Mouse (Mus musculus): ENCODE measurements at regions not wholly inside any gene's neighbourhood (a gene's known extent, or its start where the extent isn't known, plus 50 kb on each side); places are given as distances from the start of the nearest gene placed in this dataset.
"Not testable (repeated sequence)": the region's sequence is repeated elsewhere in the genome, so short reads cannot be mapped to it uniquely, and the experiment has no call there.

GRCm38 (mm10) chr17:83035574-83035918 lies 179.5 kb upstream of the Pkdcc start:
- H3K4me2 ChIP-seq, result no peak overlapping the region
- no peaks in the 10 kb centered on the region for H3K36me3 ChIP-seq
- H3K9me3 ChIP-seq, result no peaks in the 10 kb centered on the region
- peaks cover 31% of the 10 kb centered on the region for H3K27me3 ChIP-seq
- H3K27ac ChIP-seq, result no peak overlapping the region
- no peak overlapping the region for H3K4me3 ChIP-seq (replicated peaks)
- no peak for ATAC-seq (ENCODE audit: insufficient number of reproducible peaks, insufficient read depth, low FRiP score, low TSS enrichment, low read depth)
- WGBS, result 67% methylated on average over 5 of the region's 5 CpGs
- no peak overlapping the region for H3K9ac ChIP-seq (replicated peaks)
- H3K4me1 ChIP-seq (replicated peaks), result no peaks in the 10 kb centered on the region

DNA sequence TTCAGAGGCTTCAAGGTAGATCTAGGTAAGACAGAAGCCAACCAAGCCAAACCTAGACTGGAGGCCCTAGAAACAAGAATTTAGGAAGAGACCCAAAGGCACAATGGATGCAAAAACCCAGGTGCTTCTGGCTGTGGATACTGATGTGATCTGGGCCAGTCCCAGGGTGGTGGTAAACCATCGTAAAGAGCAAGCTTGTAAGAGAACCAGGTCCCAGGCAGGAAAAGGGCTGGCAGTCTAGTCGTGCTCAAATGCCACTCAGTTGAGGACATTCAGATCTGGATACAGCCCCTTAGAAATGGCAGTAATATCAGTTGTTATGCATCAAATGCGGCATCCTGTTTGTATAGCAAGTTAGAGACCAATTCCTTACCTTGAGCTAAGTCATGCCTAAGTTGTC lies 175.5 kb upstream of the Pkdcc start:
- ATAC-seq (ENCODE audit: insufficient number of reproducible peaks, insufficient read depth, low FRiP score, low TSS enrichment, low read depth), result no peak
- 85% methylated on average over 3 of the region's 3 CpGs for WGBS
- no peaks in the 10 kb centered on the region for H3K36me3 ChIP-seq

DNA sequence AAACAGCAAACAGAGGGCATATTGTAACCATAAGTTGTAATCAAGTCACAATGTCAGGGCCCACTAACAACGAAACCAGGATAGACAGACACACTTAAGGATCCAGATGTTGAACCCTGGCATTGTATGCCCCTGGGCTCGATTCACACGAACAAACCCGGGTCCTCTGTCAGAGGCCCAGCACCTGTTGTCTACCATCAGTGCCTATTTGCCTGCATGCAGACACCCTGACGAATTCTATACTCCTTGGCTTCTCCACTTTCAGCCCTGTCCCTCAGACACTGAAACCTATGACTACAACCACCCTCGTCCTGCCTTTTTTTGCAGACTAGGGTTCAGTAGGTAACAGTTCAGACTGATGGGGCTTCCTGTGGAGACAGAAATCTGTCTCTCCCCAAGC lies 170.6 kb upstream of the Pkdcc start:
- Histone ChIP-seq H3K4me3 (replicated peaks) (no peak overlapping the region), H3K9me3 (no peaks in the 10 kb centered on the region), H3K9ac (replicated peaks) (no peak overlapping the region), H3K4me1 (replicated peaks) (peaks cover 4% of the 10 kb centered on the region; the same call in 1 of the 2 replicates), H3K27me3 (peaks cover 92% of the 10 kb centered on the region), H3K36me3 (no peaks in the 10 kb centered on the region), H3K27ac (no peak overlapping the region), H3K4me2 (no peak overlapping the region)
- 56% methylated on average over 6 of the region's 6 CpGs for WGBS
- no peak for ATAC-seq (ENCODE audit: insufficient number of reproducible peaks, insufficient read depth, low FRiP score, low TSS enrichment, low read depth)

More for the DNA sequence above, 175.5 kb upstream of the Pkdcc start:
- H3K9ac ChIP-seq (replicated peaks), result no peak overlapping the region
- no peak overlapping the region for H3K4me2 ChIP-seq
- peaks cover 63% of the 10 kb centered on the region for H3K27me3 ChIP-seq
- no peak overlapping the region for H3K27ac ChIP-seq
- peaks cover 4% of the 10 kb centered on the region; the same call in 1 of the 2 replicates for H3K4me1 ChIP-seq (replicated peaks)
- no peak overlapping the region for H3K4me3 ChIP-seq (replicated peaks)
- no peaks in the 10 kb centered on the region for H3K9me3 ChIP-seq

GRCm38 (mm10) chr17:83049972-83050535 lies 165.0 kb upstream of the Pkdcc start:
- 90% methylated on average over 13 of the region's 13 CpGs for WGBS
- no peak overlapping the region for H3K4me2 ChIP-seq
- 0 out of 2 replicates have a peak, but pooled peaks cover 6% of the 10 kb centered on the region for H3K4me1 ChIP-seq (replicated peaks)
- H3K4me3 ChIP-seq (replicated peaks), result no peak overlapping the region
- H3K27ac ChIP-seq, result no peak overlapping the region
- H3K9me3 ChIP-seq, result peaks cover 6% of the 10 kb centered on the region; the same call in 1 of the 2 replicates
- no peaks in the 10 kb centered on the region for H3K36me3 ChIP-seq
- H3K9ac ChIP-seq (replicated peaks), result no peak overlapping the region
- H3K27me3 ChIP-seq, result peaks cover 90% of the 10 kb centered on the region
- ATAC-seq (ENCODE audit: insufficient number of reproducible peaks, insufficient read depth, low FRiP score, low TSS enrichment, low read depth), result no peak

DNA sequence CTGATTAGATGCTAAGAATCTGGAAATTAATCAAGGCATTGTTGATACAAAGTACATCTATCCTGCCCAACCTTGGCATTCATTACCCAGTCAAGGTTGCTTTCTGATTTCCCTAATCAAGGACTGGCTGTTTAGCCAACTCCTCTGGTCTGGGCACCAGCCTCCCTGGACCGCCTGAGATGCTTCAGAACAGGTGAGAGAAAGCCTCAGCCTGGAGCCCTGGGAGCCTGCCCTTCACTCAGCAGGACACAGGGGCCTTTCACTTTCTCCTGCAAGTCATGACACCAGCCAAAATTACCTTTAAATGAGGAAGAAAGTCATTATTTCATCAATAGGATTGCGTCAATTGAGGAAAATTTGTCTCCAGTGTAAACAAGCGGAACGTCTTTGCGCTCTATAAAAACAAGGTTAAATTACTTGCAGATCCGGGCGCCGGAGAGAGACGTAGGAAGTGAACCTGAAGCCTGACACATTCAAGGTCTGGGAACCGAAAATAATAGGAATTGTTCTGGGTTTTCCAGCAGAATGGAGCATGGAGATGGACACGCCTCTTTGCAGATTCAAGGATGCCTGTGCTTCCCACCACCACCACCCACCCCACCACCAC lies 164.4 kb upstream of the Pkdcc start:
- H3K27ac ChIP-seq, result no peak overlapping the region
- peaks cover 6% of the 10 kb centered on the region; the same call in 1 of the 2 replicates for H3K9me3 ChIP-seq
- no peak for ATAC-seq (ENCODE audit: insufficient number of reproducible peaks, insufficient read depth, low FRiP score, low TSS enrichment, low read depth)
- 0 out of 2 replicates have a peak, but pooled peaks cover 6% of the 10 kb centered on the region for H3K4me1 ChIP-seq (replicated peaks)
- H3K4me2 ChIP-seq, result no peak overlapping the region
- no peak overlapping the region for H3K4me3 ChIP-seq (replicated peaks)
- 40% methylated on average over 11 of the region's 11 CpGs for WGBS
- no peak overlapping the region for H3K9ac ChIP-seq (replicated peaks)
- H3K27me3 ChIP-seq, result peaks cover 88% of the 10 kb centered on the region
- no peaks in the 10 kb centered on the region for H3K36me3 ChIP-seq

GRCm38 (mm10) chr17:83052613-83053140 lies 162.4 kb upstream of the Pkdcc start:
- H3K36me3 ChIP-seq, result no peaks in the 10 kb centered on the region
- H3K27me3 ChIP-seq, result peaks cover 85% of the 10 kb centered on the region
- H3K27ac ChIP-seq, result no peak overlapping the region
- no peak overlapping the region for H3K4me3 ChIP-seq (replicated peaks)
- WGBS, result 59% methylated on average over 6 of the region's 6 CpGs
- no peak overlapping the region for H3K4me2 ChIP-seq
- peaks cover 6% of the 10 kb centered on the region; the same call in 1 of the 2 replicates for H3K9me3 ChIP-seq
- H3K9ac ChIP-seq (replicated peaks), result no peak overlapping the region
- ATAC-seq (ENCODE audit: insufficient number of reproducible peaks, insufficient read depth, low FRiP score, low TSS enrichment, low read depth), result no peak
- 0 out of 2 replicates have a peak, but pooled peaks cover 6% of the 10 kb centered on the region for H3K4me1 ChIP-seq (replicated peaks)

GRCm38 (mm10) chr17:83057832-83058231 lies 157.3 kb upstream of the Pkdcc start:
- Histone ChIP-seq H3K4me2 (no peak overlapping the region), H3K36me3 (no peaks in the 10 kb centered on the region), H3K27me3 (peaks cover 67% of the 10 kb centered on the region), H3K27ac (no peak overlapping the region), H3K9ac (replicated peaks) (no peak overlapping the region), H3K4me1 (replicated peaks) (no peaks in the 10 kb centered on the region), H3K9me3 (peaks cover 6% of the 10 kb centered on the region; the same call in 1 of the 2 replicates), H3K4me3 (replicated peaks) (no peak overlapping the region)
- ATAC-seq (ENCODE audit: insufficient number of reproducible peaks, insufficient read depth, low FRiP score, low TSS enrichment, low read depth), result no peak
- WGBS, result 39% methylated on average over 3 of the region's 3 CpGs

GRCm38 (mm10) chr17:83061843-83062242 lies 153.2 kb upstream of the Pkdcc start:
- Histone ChIP-seq H3K27me3 (peaks cover 66% of the 10 kb centered on the region), H3K27ac (no peak overlapping the region), H3K4me2 (no peak overlapping the region), H3K9ac (replicated peaks) (no peak overlapping the region), H3K36me3 (no peaks in the 10 kb centered on the region), H3K9me3 (no peaks in the 10 kb centered on the region), H3K4me1 (replicated peaks) (no peaks in the 10 kb centered on the region), H3K4me3 (replicated peaks) (no peak overlapping the region)
- ATAC-seq (ENCODE audit: insufficient number of reproducible peaks, insufficient read depth, low FRiP score, low TSS enrichment, low read depth), result no peak
- WGBS, result 44% methylated on average over 6 of the region's 6 CpGs

GRCm38 (mm10) chr17:83063848-83064247 lies 151.2 kb upstream of the Pkdcc start:
- H3K4me2 ChIP-seq, result no peak overlapping the region
- H3K4me1 ChIP-seq (replicated peaks), result no peaks in the 10 kb centered on the region
- no peak overlapping the region for H3K9ac ChIP-seq (replicated peaks)
- no peaks in the 10 kb centered on the region for H3K36me3 ChIP-seq
- WGBS, result 22% methylated on average over 4 of the region's 4 CpGs
- peaks cover 67% of the 10 kb centered on the region for H3K27me3 ChIP-seq
- no peak for ATAC-seq (ENCODE audit: insufficient number of reproducible peaks, insufficient read depth, low FRiP score, low TSS enrichment, low read depth)
- no peak overlapping the region for H3K27ac ChIP-seq
- no peak overlapping the region for H3K4me3 ChIP-seq (replicated peaks)
- no peaks in the 10 kb centered on the region for H3K9me3 ChIP-seq

- H3K4me3 ChIP-seq (replicated peaks); H3K4me2 ChIP-seq; H3K36me3 ChIP-seq; H3K27ac ChIP-seq; H3K9me3 ChIP-seq; H3K4me1 ChIP-seq (replicated peaks); ATAC-seq (ENCODE audit: insufficient number of reproducible peaks, insufficient read depth, low FRiP score, low TSS enrichment, low read depth); H3K9ac ChIP-seq (replicated peaks): not testable (repeated sequence)
- WGBS, result 14% methylated on average over 12 of the region's 12 CpGs
- H3K27me3 ChIP-seq, result peaks cover 68% of the 10 kb centered on the region
Measured at GRCm38 (mm10) chr17:83064376-83064775, 150.7 kb upstream of the Pkdcc start.

DNA sequence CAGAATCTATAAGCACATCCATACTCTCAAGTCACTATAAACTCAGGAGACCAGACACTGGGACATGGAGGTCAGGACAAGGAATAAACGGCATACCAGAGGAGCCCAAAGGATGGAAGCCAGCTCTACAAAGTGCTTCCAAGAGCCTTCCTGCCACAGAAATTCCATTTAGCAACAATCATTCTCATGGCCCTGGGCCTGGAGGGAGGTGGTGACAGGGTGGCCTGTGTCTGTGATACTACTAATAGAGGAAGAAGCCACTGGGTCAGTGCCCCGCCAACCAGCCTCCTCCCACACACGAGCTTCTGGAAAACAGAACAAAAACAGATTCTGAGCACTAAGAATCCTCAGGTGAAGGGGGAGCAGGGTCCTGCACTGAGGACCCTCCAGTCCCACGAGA lies 145.8 kb upstream of the Pkdcc start:
- H3K27ac ChIP-seq, result no peak overlapping the region
- no peaks in the 10 kb centered on the region for H3K36me3 ChIP-seq
- H3K9ac ChIP-seq (replicated peaks), result no peak overlapping the region
- H3K4me3 ChIP-seq (replicated peaks), result no peak overlapping the region
- peaks cover 90% of the 10 kb centered on the region for H3K27me3 ChIP-seq
- 77% methylated on average over 4 of the region's 4 CpGs for WGBS
- ATAC-seq (ENCODE audit: insufficient number of reproducible peaks, insufficient read depth, low FRiP score, low TSS enrichment, low read depth), result no peak
- H3K4me2 ChIP-seq, result no peak overlapping the region
- H3K4me1 ChIP-seq (replicated peaks), result no peaks in the 10 kb centered on the region
- H3K9me3 ChIP-seq, result no peaks in the 10 kb centered on the region

DNA sequence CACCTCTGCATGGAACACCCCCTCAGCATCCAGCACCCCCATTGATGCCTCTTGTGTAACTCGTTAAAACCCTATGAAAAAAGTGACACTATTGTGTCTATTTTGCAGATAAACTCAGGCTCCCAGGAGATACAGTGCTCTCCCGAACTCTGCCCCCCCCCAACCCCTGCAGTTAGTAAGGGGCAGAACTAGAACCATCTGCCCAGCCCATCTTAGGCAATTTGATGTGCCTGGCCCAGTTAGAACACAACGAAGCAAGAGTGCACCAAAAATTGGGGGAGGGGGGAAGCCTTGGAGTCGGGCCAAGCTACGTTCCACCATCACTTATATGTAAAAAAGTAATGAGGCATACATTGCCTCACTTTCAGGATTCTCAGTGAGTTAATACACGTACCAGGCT lies 143.3 kb upstream of the Pkdcc start:
- WGBS, result 66% methylated on average over 6 of the region's 6 CpGs
- peaks cover 77% of the 10 kb centered on the region for H3K27me3 ChIP-seq
- no peak overlapping the region for H3K4me3 ChIP-seq (replicated peaks)

More for the DNA sequence above, 143.3 kb upstream of the Pkdcc start:
- ATAC-seq (ENCODE audit: insufficient number of reproducible peaks, insufficient read depth, low FRiP score, low TSS enrichment, low read depth), result no peak
- Histone ChIP-seq H3K9ac (replicated peaks) (no peak overlapping the region), H3K4me1 (replicated peaks) (no peaks in the 10 kb centered on the region), H3K27ac (no peak overlapping the region), H3K36me3 (no peaks in the 10 kb centered on the region), H3K4me2 (no peak overlapping the region), H3K9me3 (no peaks in the 10 kb centered on the region)
